Mouse (Mus musculus): ENCODE measurements around the gene Col4a2.

Gene Col4a2

GRCm38 (mm10) chr8:11296282-11296943 is 16.2 kb upstream of the Col4a2 start:
- DNase-seq (ENCODE audit: low spot score in 2 of 2) = no peak

DNA sequence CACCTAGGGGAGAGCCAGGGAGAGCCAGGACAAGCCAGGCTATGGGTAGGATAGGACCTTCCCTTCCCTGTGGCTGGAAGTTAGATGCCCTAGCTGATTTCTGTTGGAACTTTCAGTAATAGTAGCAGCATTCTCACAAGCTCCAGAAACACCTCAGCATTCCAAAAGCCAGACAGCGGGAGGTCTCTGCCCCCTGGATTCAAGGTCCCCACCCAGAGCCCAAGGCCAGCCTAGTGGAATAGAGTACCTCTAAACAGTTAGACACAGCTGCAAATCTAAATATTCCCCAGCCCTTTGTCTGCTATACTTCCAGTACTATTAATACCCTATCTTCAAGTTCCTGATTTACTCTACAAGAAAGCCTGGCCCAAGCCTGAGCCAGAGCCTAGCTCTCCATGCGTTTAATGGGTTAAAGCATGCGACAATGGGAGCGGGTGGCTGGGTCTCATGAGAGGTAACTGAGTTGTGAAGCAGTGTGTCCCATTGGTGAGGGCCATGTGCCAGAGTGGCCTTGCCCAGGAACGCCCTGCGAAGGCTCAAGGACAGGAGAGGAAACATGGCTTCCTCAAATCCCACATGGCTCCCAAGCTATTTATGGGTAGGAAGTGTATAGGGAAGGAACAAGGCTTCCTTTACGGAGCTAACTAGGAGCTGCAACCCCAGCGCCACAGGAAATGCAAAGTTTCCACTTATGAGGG is 15.3 kb upstream of the Col4a2 start:
- no peak for DNase-seq (ENCODE audit: low spot score in 2 of 2)

- no peak for DNase-seq (ENCODE audit: low spot score in 2 of 2)
Observed at GRCm38 (mm10) chr8:11298531-11299316, 13.9 kb upstream of the Col4a2 start.

DNA sequence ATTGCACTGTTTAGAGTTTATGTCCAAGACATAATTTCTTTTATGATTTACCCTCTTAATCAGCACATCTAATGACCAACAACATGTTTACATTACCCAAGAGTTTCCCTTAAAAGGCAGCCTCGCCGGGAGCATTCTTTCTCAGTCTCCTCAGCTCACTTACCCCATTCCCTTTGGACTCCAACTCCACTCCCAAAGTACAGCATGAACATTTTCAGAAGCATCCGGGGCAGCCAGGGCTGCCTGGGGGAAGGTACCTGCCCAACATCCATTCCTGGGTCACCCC is 13.3 kb upstream of the Col4a2 start:
- DNase-seq (ENCODE audit: low spot score in 2 of 2) = no peak

GRCm38 (mm10) chr8:11300436-11300835 is 12.2 kb upstream of the Col4a2 start:
- DNase-seq (ENCODE audit: low spot score in 2 of 2) = no peak

- no peak for DNase-seq (ENCODE audit: low spot score in 2 of 2)
Observed at GRCm38 (mm10) chr8:11304027-11304601, 8.5 kb upstream of the Col4a2 start.

- DNase-seq (ENCODE audit: low spot score in 2 of 2) = no peak
Observed at GRCm38 (mm10) chr8:11305539-11305938, 7.1 kb upstream of the Col4a2 start.

DNA sequence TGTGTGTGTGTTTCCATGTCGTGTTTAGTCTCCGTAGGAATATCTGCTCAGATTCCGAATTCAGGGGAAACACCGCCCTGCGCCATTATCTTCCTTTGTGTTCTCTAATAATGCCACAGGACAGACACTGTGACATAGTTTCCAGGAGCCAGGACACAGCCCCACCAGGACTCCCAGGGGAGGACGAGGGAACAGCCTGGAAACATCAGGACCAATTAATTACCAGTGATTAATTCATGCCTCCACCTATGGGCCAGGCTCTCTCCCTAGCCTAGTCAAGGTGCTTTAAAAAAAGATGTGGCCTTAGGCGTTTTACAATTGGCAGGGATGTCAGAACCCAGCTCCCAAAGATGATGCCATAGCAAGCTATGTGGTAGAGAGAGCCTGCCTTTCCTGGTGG is 5.2 kb upstream of the Col4a2 start:
- no peak for DNase-seq (ENCODE audit: low spot score in 2 of 2)

- DNase-seq (ENCODE audit: low spot score in 2 of 2) = no peak
Observed at GRCm38 (mm10) chr8:11308570-11308998, 4.0 kb upstream of the Col4a2 start.

DNA sequence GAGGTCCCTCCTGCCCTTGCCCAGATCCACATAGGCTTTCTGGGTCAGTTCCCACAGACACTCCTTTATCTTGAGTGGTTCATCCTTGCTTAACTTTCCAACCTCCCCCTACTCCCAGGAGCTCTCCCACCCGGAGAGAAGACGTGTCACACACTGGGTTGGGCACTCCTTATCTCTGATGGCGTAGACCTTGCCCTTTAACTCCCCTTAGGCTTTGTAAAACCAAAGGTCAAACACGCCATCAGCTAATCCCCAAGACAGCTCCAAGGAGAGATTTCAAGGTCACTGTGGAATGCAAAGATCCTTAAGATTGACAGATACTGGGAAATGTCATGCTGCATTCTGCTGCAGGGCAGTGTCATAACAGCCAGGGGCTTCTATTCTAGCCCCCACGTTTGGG is 3.4 kb upstream of the Col4a2 start:
- no peak for DNase-seq (ENCODE audit: low spot score in 2 of 2)

GRCm38 (mm10) chr8:11310049-11310448 is 2.6 kb upstream of the Col4a2 start:
- DNase-seq (ENCODE audit: low spot score in 2 of 2) = no peak

- peak; percentile 45 to 52 for DNase-seq (ENCODE audit: low spot score in 2 of 2)
Observed at GRCm38 (mm10) chr8:11311681-11312348, 790 bp upstream of the Col4a2 start.

- DNase-seq (ENCODE audit: low spot score in 2 of 2) = peak in 1 of 2 experiments; percentile 34
Observed at GRCm38 (mm10) chr8:11313176-11314111, 839 bp downstream of the Col4a2 start.

DNA sequence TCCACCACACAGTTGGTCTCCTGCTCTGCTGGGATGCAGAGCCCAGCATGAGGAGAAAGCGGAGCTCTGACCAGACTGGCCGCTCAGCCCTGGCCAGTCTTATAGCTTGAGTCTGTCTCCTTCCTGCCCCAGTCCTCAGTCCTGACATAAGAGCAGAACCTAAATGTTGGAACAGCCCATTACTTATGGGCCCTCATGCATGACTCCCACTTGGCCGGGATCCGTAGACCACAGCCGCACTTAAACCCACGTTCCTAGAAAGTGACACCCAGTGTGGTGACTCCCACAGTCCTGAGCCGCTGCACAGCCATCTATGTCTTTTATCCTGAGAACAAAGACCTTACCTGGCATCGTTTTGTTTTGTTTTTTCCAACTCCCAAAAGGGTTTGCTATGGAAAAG is 2.0 kb downstream of the Col4a2 start:
- no peak for DNase-seq (ENCODE audit: low spot score in 2 of 2)

DNA sequence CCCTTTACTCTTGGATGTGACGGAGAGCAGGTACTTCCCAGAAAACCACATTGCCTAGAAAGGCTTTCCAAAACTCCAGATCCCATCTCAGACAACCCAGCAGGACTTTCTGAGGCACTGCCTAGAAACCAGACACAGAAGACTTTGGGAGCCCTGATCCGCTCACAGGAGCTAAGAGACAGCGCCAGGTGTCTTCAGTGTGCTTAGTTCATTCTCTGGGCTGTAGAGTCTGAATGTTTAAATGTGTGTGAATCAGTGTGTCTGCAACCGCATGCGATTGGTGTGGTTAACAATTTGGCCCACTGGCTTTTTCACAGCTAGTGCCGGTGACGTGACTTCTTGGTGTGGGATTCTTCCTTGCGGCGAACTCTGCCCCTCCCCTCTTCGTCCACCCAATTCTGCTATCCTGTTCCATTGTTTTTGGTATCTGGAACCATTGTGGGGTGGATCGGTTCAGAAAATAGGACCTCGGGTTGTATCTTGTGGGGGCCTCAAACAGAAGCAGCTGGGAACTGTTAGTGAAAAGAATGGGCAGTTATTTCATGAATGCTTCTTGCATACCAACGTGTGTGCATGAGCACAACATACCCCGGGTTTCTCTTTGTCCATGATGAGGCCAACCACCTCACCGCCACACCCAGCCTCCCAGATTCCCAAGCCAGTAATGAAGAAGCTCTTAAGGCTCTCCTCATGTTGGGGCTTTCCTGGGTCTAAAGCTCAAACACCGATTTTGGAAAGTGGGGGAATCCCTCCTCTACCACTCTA is 2.8 kb downstream of the Col4a2 start:
- DNase-seq (ENCODE audit: low spot score in 2 of 2) = no peak

- DNase-seq (ENCODE audit: low spot score in 2 of 2) = no peak
Observed at GRCm38 (mm10) chr8:11316118-11316517, 3.5 kb downstream of the Col4a2 start.

DNA sequence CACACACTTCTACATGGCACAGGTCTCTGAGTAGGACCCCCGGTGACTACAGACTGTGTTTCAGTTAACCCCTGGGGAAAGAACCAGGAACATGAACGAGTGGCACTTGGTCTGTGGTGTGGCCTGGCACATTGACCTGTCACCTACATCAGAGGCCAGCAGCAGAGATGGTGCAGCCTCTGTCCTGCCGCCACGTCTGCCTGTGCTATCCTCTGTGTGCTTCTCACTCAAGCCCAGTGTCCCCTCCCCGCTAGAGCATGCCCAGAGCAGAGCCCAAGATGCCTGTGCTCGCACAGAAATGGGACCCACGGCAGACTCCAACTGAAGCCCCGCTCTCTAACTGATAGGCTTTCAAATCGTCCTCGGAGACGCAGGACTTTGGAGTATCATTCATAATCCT is 6.8 kb downstream of the Col4a2 start:
- no peak for DNase-seq (ENCODE audit: low spot score in 2 of 2)

- no peak for DNase-seq (ENCODE audit: low spot score in 2 of 2)
Observed at GRCm38 (mm10) chr8:11321841-11322240, 9.2 kb downstream of the Col4a2 start.

DNA sequence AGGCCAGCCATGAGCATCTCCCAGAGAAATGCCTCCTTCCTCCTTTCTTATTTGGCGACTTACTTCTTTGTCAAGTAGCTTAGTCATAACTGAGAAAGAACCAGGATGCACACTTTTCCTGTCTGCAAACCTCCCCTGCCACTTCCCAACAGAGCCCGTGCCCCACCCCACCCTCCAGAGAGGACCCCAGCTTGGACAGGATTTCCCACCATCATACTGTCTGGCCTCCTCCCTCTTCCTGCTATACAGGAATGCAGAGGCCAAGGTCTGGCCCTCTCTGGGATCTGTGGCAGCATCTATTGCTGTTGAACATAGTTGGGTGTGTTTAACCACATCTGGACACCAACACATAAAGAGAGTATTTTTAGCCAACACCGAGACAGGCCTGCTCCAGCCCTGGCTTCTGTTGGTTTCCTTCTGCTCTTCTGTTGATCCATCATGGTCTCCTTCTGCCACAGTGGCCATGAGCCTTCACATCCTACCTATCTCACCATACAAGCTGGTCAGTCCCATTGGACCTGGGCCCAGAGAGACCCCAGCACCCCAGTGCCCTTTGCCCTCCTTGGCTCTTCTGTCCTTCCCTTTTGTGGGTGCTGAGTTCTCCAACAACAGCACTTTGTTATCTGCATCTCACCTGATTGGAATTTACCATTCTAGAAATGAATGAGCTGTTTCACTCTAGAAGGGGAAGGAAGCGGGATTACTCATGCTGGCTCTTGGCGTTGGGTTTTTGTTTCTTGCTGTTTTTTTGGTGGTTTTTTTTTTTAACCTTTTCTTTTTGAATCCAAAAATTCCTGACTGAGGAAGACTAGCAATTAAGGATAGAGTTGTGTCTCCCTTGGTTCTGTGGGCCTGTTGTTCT is 10.3 kb downstream of the Col4a2 start:
- no peak for DNase-seq (ENCODE audit: low spot score in 2 of 2)
